Mouse (Mus musculus) cortical plate, adult 2 months (tissue): ENCODE measurements around the gene 4833439L19Rik.

Experiments
- CTCF ChIP-seq: fragments of 200-500 bp; IDR thresholded peaks from 2 replicates; pipeline ENCODE4 v1.5.1; 2011; ENCODE audit warnings: mild to moderate bottlenecking, control low read depth, low read length; ENCODE audit not compliant: insufficient read depth; ENCODE audit errors: extremely low read depth
- POLR2A ChIP-seq: fragments of 200-500 bp; IDR thresholded peaks from 2 replicates; pipeline ENCODE4 v1.6.1; 2011; ENCODE audit warnings: mild to moderate bottlenecking, low read length, control low read depth; ENCODE audit not compliant: insufficient read depth; ENCODE audit errors: extremely low read depth

DNA sequence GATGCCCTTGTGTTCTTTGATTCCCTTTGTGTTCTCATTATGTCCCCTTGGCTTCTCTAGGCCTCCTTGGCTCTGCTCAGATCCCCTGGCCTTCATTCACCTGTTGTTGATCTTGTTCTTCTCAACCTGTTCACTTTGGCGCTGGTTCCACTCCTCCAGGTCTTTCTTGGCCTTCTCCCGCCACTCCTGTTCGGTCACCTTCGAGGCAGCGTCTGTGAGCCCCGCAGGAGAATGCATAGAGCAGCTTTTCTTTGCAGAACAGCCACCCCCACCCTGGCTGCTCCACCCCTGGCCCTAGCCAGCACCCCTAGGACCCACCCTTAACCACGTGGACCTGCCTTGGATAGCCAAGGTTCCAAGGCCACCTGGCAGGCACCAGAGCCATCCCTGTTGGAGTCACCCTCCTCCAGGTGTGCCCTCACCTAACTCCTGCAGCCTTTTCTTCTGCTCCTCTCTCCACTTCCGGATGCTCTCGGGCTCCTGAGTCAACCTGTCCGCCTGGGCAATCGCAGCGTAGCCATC is 33.4 kb upstream of the 4833439L19Rik start:
- TF ChIP-seq CTCF (no peak), POLR2A (no peak)
